Mouse (Mus musculus): ENCODE data around the gene Ptpn1. TPM values are rescaled to one million over a fixed set of nuclear protein-coding genes. Genes with fewer than 3 reads are reported as not detected.

The Ptpn1 gene
- 45.7 and 45.8 TPM in 2 replicates for polyA plus RNA-seq (2012; rRNA removed)

- peak; percentile 95 to 98 for DNase-seq (ENCODE audit: extremely low spot score in 1 of 2, low spot score in 1 of 2)
Measured at GRCm38 (mm10) chr2:167931985-167932726, at the start of gene Ptpn1. Gene Ptpn1, plus strand, starts transcription at chr2:167932057.

- no peak for DNase-seq (ENCODE audit: extremely low spot score in 1 of 2, low spot score in 1 of 2)
Measured at GRCm38 (mm10) chr2:167886485-167886884, 45.4 kb upstream of the Ptpn1 start.

GRCm38 (mm10) chr2:167887516-167888347, 44.1 kb upstream of the Ptpn1 start:
- DNase-seq (ENCODE audit: extremely low spot score in 1 of 2, low spot score in 1 of 2): no peak

GRCm38 (mm10) chr2:167888834-167889233, 43.0 kb upstream of the Ptpn1 start:
- DNase-seq (ENCODE audit: extremely low spot score in 1 of 2, low spot score in 1 of 2): no peak

- no peak for DNase-seq (ENCODE audit: extremely low spot score in 1 of 2, low spot score in 1 of 2)
Measured at GRCm38 (mm10) chr2:167889886-167890285, 42.0 kb upstream of the Ptpn1 start.

GRCm38 (mm10) chr2:167891908-167892307, 39.9 kb upstream of the Ptpn1 start:
- peak in 1 of 2 experiments; percentile 68 for DNase-seq (ENCODE audit: extremely low spot score in 1 of 2, low spot score in 1 of 2)

GRCm38 (mm10) chr2:167893680-167894079, 38.2 kb upstream of the Ptpn1 start:
- no peak for DNase-seq (ENCODE audit: extremely low spot score in 1 of 2, low spot score in 1 of 2)

GRCm38 (mm10) chr2:167894948-167895372, 36.9 kb upstream of the Ptpn1 start:
- DNase-seq (ENCODE audit: extremely low spot score in 1 of 2, low spot score in 1 of 2): peak; percentile 32 to 90

- peak in 1 of 2 experiments; percentile 32 for DNase-seq (ENCODE audit: extremely low spot score in 1 of 2, low spot score in 1 of 2)
Measured at GRCm38 (mm10) chr2:167897896-167898295, 34.0 kb upstream of the Ptpn1 start.

- DNase-seq (ENCODE audit: extremely low spot score in 1 of 2, low spot score in 1 of 2): no peak
Measured at GRCm38 (mm10) chr2:167899989-167900421, 31.9 kb upstream of the Ptpn1 start.

- no peak for DNase-seq (ENCODE audit: extremely low spot score in 1 of 2, low spot score in 1 of 2)
Measured at GRCm38 (mm10) chr2:167902116-167902703, 29.6 kb upstream of the Ptpn1 start.

- no peak for DNase-seq (ENCODE audit: extremely low spot score in 1 of 2, low spot score in 1 of 2)
Measured at GRCm38 (mm10) chr2:167903242-167903952, 28.5 kb upstream of the Ptpn1 start.

GRCm38 (mm10) chr2:167904621-167905367, 27.1 kb upstream of the Ptpn1 start:
- no peak for DNase-seq (ENCODE audit: extremely low spot score in 1 of 2, low spot score in 1 of 2)

- DNase-seq (ENCODE audit: extremely low spot score in 1 of 2, low spot score in 1 of 2): no peak
Measured at GRCm38 (mm10) chr2:167905561-167905960, 26.3 kb upstream of the Ptpn1 start.

GRCm38 (mm10) chr2:167906729-167907128, 25.1 kb upstream of the Ptpn1 start:
- no peak for DNase-seq (ENCODE audit: extremely low spot score in 1 of 2, low spot score in 1 of 2)

- no peak for DNase-seq (ENCODE audit: extremely low spot score in 1 of 2, low spot score in 1 of 2)
Measured at GRCm38 (mm10) chr2:167909531-167910177, 22.2 kb upstream of the Ptpn1 start.

- no peak for DNase-seq (ENCODE audit: extremely low spot score in 1 of 2, low spot score in 1 of 2)
Measured at GRCm38 (mm10) chr2:167910178-167910540, 21.7 kb upstream of the Ptpn1 start.

- DNase-seq (ENCODE audit: extremely low spot score in 1 of 2, low spot score in 1 of 2): no peak
Measured at GRCm38 (mm10) chr2:167911511-167911910, 20.3 kb upstream of the Ptpn1 start.

GRCm38 (mm10) chr2:167919081-167919480, 12.8 kb upstream of the Ptpn1 start:
- no peak for DNase-seq (ENCODE audit: extremely low spot score in 1 of 2, low spot score in 1 of 2)

All from frontal cortex, adult 2 months (tissue).